Mouse (Mus musculus) hindbrain, embryonic 14.5 days (tissue): ENCODE results near the gene Wdr59. TPM values are rescaled to one million over a fixed set of nuclear protein-coding genes. Genes with fewer than 3 reads are reported as not detected.

Experiments used
- ATAC-seq: fragments of 200-750 bp; cut with Nextera tagmentation; 2 replicates; pipeline ENCODE4 v1.8.0; 2017; ENCODE audit warnings: moderate number of reproducible peaks, mild to moderate bottlenecking, moderate TSS enrichment, moderate library complexity; ENCODE audit not compliant: low FRiP score
- DNase-seq: peaks from one replicate; pipeline ENCODE4 v3.0.0-alpha.2; 2015; ENCODE audit warnings: low spot score
- H3K27ac ChIP-seq: fragments of 300-500 bp; sonication (generic); 2 replicates; pipeline ENCODE4 v1.5.1; 2014; ENCODE audit warnings: mild to moderate bottlenecking, moderate library complexity
- H3K27me3 ChIP-seq: fragments of 300-500 bp; sonication (generic); 2 replicates; pipeline ENCODE4 v1.6.1; 2014; ENCODE audit warnings: mild to moderate bottlenecking, low read length, mixed read lengths; ENCODE audit not compliant: control insufficient read depth, insufficient read depth
- H3K36me3 ChIP-seq: fragments of 300-500 bp; sonication (generic); replicated peaks from 2 replicates; pipeline ENCODE4 v1.6.1; 2014; ENCODE audit not compliant: control insufficient read depth, insufficient read depth
- H3K4me1 ChIP-seq: fragments of 300-500 bp; sonication (generic); replicated peaks from 2 replicates; pipeline ENCODE4 v1.6.1; 2014; ENCODE audit warnings: antibody characterized with exemption, low read length, mixed read lengths; ENCODE audit not compliant: control insufficient read depth, insufficient read depth
- H3K4me2 ChIP-seq: fragments of 300-500 bp; sonication (generic); replicated peaks from 2 replicates; pipeline ENCODE4 v1.6.1; 2014; ENCODE audit warnings: mild to moderate bottlenecking, moderate library complexity
- H3K4me3 ChIP-seq: fragments of 300-500 bp; sonication (generic); replicated peaks from 2 replicates; pipeline ENCODE4 v1.5.1; 2014; ENCODE audit warnings: mild to moderate bottlenecking, low read length
- H3K9ac ChIP-seq: fragments of 300-500 bp; sonication (generic); 2 replicates; pipeline ENCODE4 v1.6.1; 2014
- H3K9me3 ChIP-seq: fragments of 300-500 bp; sonication (generic); 2 replicates; pipeline ENCODE4 v1.6.1; 2016; ENCODE audit warnings: low read length; ENCODE audit not compliant: control insufficient read depth
- whole genome bisulfite sequencing: fragments of 180-500 bp; shearing (Covaris S2); extraction: QIAGEN DNeasy Blood & Tissue Kit; methylation state at CpG from one replicate; pipeline ENCODE4 v1.1.7; 2014; 5-methylcytosine and 5-hydroxymethylcytosine counted together
- polyA plus RNA-seq: library from polyadenylated mRNA; unstranded; fragments of >200 nt; fragmentation: Nextera tagmentation; extraction: Ambion mirVana; gene quantifications from 2 replicates; pipeline ENCODE4 v1.2.1, GENCODE M21; 2014

Wdr59 gene
- polyA plus RNA-seq, 1 experiment from 2014 or later, result 6.6 TPM

- no peak for ATAC-seq
- WGBS, result 88% methylated on average over 9 of the region's 9 CpGs
- DNase-seq, result no peak
- H3K4me2 ChIP-seq, result no peak overlapping the region
- no peaks in the 10 kb centered on the region for H3K9me3 ChIP-seq
- H3K9ac ChIP-seq, result no peak overlapping the region
- no peak overlapping the region for H3K4me3 ChIP-seq
- peaks cover 4% of the 10 kb centered on the region; the same call in 1 of the 2 replicates for H3K36me3 ChIP-seq
- H3K27me3 ChIP-seq, result no peaks in the 10 kb centered on the region
- H3K27ac ChIP-seq, result no peak overlapping the region
- H3K4me1 ChIP-seq, result peaks cover 34% of the 10 kb centered on the region
Observed at GRCm38 (mm10) chr8:111543712-111544380, 22.0 kb upstream of the Wdr59 start.

- WGBS, result 40% methylated on average over 10 of the region's 10 CpGs
- peaks cover 38% of the 10 kb centered on the region for H3K4me1 ChIP-seq
Observed at GRCm38 (mm10) chr8:111539422-111540076, 17.7 kb upstream of the Wdr59 start.

GRCm38 (mm10) chr8:111538194-111538593, 16.3 kb upstream of the Wdr59 start:
- H3K27ac ChIP-seq, result peak overlapping the region; percentile 96; the same call in 1 of the 2 replicates
- 3% methylated on average over 2 of the region's 2 CpGs for WGBS

More at GRCm38 (mm10) chr8:111539422-111540076, 17.7 kb upstream of the Wdr59 start:
- Histone ChIP-seq H3K9me3 (no peaks in the 10 kb centered on the region), H3K27ac (no peak overlapping the region), H3K9ac (peak overlapping the region; percentile 100), H3K4me2 (peak overlapping the region; percentile 77), H3K27me3 (no peaks in the 10 kb centered on the region), H3K36me3 (peaks cover 4% of the 10 kb centered on the region; the same call in 1 of the 2 replicates), H3K4me3 (peak overlapping the region; percentile 99)
- ATAC-seq (no peak), DNase-seq (no peak)

GRCm38 (mm10) chr8:111537765-111538158, 15.9 kb upstream of the Wdr59 start:
- Histone ChIP-seq H3K4me3 (peak overlapping the region; percentile 99), H3K27ac (peak overlapping the region; percentile 96), H3K4me2 (peak overlapping the region; percentile 77), H3K9me3 (no peaks in the 10 kb centered on the region), H3K36me3 (peaks cover 4% of the 10 kb centered on the region; the same call in 1 of the 2 replicates), H3K9ac (peak overlapping the region; percentile 100), H3K4me1 (peaks cover 35% of the 10 kb centered on the region), H3K27me3 (no peaks in the 10 kb centered on the region)
- WGBS, result 3% methylated on average over 8 of the region's 8 CpGs
- DNase-seq (no peak), ATAC-seq (no peak)

More at GRCm38 (mm10) chr8:111538194-111538593, 16.3 kb upstream of the Wdr59 start:
- Histone ChIP-seq H3K9ac (peak overlapping the region; percentile 100), H3K4me1 (peaks cover 38% of the 10 kb centered on the region), H3K4me3 (peak overlapping the region; percentile 99), H3K4me2 (peak overlapping the region; percentile 77), H3K27me3 (no peaks in the 10 kb centered on the region), H3K9me3 (no peaks in the 10 kb centered on the region), H3K36me3 (peaks cover 4% of the 10 kb centered on the region; the same call in 1 of the 2 replicates)
- ATAC-seq, result no peak
- DNase-seq, result no peak

- ATAC-seq (peak; percentile 58), DNase-seq (no peak)
- H3K36me3 ChIP-seq, result peaks cover 4% of the 10 kb centered on the region; the same call in 1 of the 2 replicates
- WGBS, result 1% methylated on average over 62 of the region's 64 CpGs
- H3K4me3 ChIP-seq, result peak overlapping the region; percentile 99
- H3K9me3 ChIP-seq, result no peaks in the 10 kb centered on the region
- H3K27me3 ChIP-seq, result no peaks in the 10 kb centered on the region
- H3K4me2 ChIP-seq, result peak overlapping the region; percentile 77
- H3K4me1 ChIP-seq, result peaks cover 32% of the 10 kb centered on the region
- H3K27ac ChIP-seq, result peak overlapping the region; percentile 96
- peak overlapping the region; percentile 100 for H3K9ac ChIP-seq
Observed at GRCm38 (mm10) chr8:111536978-111537764, 15.3 kb upstream of the Wdr59 start.

GRCm38 (mm10) chr8:111536031-111536977, 14.4 kb upstream of the Wdr59 start, which contains the start of gene Znrf1:
Znrf1 (plus strand) TSS chr8:111536097.
- Histone ChIP-seq H3K4me3 (peak within 1 kb of the TSS; percentile 99), H3K36me3 (peaks cover 4% of the 10 kb centered on the region; the same call in 1 of the 2 replicates), H3K4me2 (peak within 1 kb of the TSS; percentile 77), H3K27me3 (no peaks in the 10 kb centered on the region), H3K27ac (peak within 1 kb of the TSS; percentile 96), H3K4me1 (peaks cover 31% of the 10 kb centered on the region), H3K9me3 (no peaks in the 10 kb centered on the region), H3K9ac (peak within 1 kb of the TSS; percentile 100)
- ATAC-seq (peak; percentile 93), DNase-seq (peak; percentile 79)
- under 1% methylated on average over 46 of the region's 100 CpGs for WGBS

GRCm38 (mm10) chr8:111535491-111535890, 13.6 kb upstream of the Wdr59 start:
- H3K4me1 ChIP-seq, result peaks cover 23% of the 10 kb centered on the region
- peak overlapping the region; percentile 100; the same call in 1 of the 2 replicates for H3K9ac ChIP-seq
- H3K27ac ChIP-seq, result 0 out of 2 replicates have a peak overlapping the region, but pooled peaks have one; percentile 96
- WGBS, result 34% methylated on average over 5 of the region's 5 CpGs
- H3K36me3 ChIP-seq, result peaks cover under 1% of the 10 kb centered on the region; the same call in 1 of the 2 replicates
- H3K4me3 ChIP-seq, result peak overlapping the region; percentile 99
- H3K4me2 ChIP-seq, result peak overlapping the region; percentile 77
- DNase-seq (no peak), ATAC-seq (no peak)
- no peaks in the 10 kb centered on the region for H3K9me3 ChIP-seq
- no peaks in the 10 kb centered on the region for H3K27me3 ChIP-seq

GRCm38 (mm10) chr8:111533503-111533902, 11.6 kb upstream of the Wdr59 start:
- no peaks in the 10 kb centered on the region for H3K9me3 ChIP-seq
- H3K9ac ChIP-seq, result no peak overlapping the region
- H3K27ac ChIP-seq, result no peak overlapping the region
- H3K4me3 ChIP-seq, result no peak overlapping the region
- whole genome bisulfite sequencing, result 56% methylated on average over 4 of the region's 4 CpGs
- H3K4me1 ChIP-seq, result peaks cover 3% of the 10 kb centered on the region
- no peak for DNase-seq
- H3K27me3 ChIP-seq, result no peaks in the 10 kb centered on the region
- H3K4me2 ChIP-seq, result no peak overlapping the region
- no peaks in the 10 kb centered on the region for H3K36me3 ChIP-seq
- no peak for ATAC-seq
